Mouse (Mus musculus): ENCODE results near the gene Gcm2. TPM values are rescaled to one million over a fixed set of nuclear protein-coding genes. Genes with fewer than 3 reads are reported as not detected.

Gene Gcm2
- total RNA-seq, 2 experiments from 2014 or later = not detected

GRCm38 (mm10) chr13:41079421-41079780, 31.4 kb downstream of the Gcm2 start, which contains the start of gene Mak:
Gene Mak, minus strand, starts transcription at chr13:41079706.
- DNase-seq = peak; percentile 43 to 49

GRCm38 (mm10) chr13:41078690-41079420, 32.0 kb downstream of the Gcm2 start:
- DNase-seq = no peak

GRCm38 (mm10) chr13:41077921-41078320, 32.9 kb downstream of the Gcm2 start:
- no peak for DNase-seq

GRCm38 (mm10) chr13:41073819-41074218, 37.0 kb downstream of the Gcm2 start:
- DNase-seq = no peak

GRCm38 (mm10) chr13:41071617-41072016, 39.2 kb downstream of the Gcm2 start:
- DNase-seq = no peak

- no peak for DNase-seq
These were observed 43.2 kb downstream of the Gcm2 start for GRCm38 (mm10) chr13:41067618-41068017.

- no peak for DNase-seq
These were observed 58.9 kb downstream of the Gcm2 start for GRCm38 (mm10) chr13:41051965-41052364.

Other genes starting within 250 kb of the Gcm2 start
- gene Pak1ip1, start 110.0 kb downstream of the Gcm2 start, total RNA-seq (2021) = 10 to 100 TPM; 40.7 to 42.7 TPM
- 10 to 100 TPM; 62.6 to 63.4 TPM for gene Tmem14c, start 94.7 kb downstream of the Gcm2 start, total RNA-seq (2021)
- gene Mak, start 31.3 kb downstream of the Gcm2 start, total RNA-seq (2021) = 1 to 10 TPM in 1 of 2 experiments, under 1 TPM in 1; 0.52 to 1.0 TPM
- not detected for gene Sycp2l, start 3.3 kb upstream of the Gcm2 start, total RNA-seq (2021)
- gene Elovl2, start 109.4 kb upstream of the Gcm2 start, total RNA-seq (2021) = 10 to 100 TPM; 17.4 to 18.0 TPM
- gene Smim13, start 138.8 kb upstream of the Gcm2 start, total RNA-seq (2021) = 100 to 1,000 TPM; 140 to 159 TPM
- not detected for gene Gm17364, start 162.9 kb upstream of the Gcm2 start, total RNA-seq (2021)